Mouse (Mus musculus) G1E (cell line): ENCODE data around the gene Cyth1. TPM values are rescaled to one million over a fixed set of nuclear protein-coding genes. Genes with fewer than 3 reads are reported as not detected.
A peak's percentile ranks its signal among the peaks of the same experiment; 100 is the strongest.

Source experiments
- ATAC-seq: 2 replicates; pipeline ENCODE4 v1.8.0; 2016; ENCODE audit warnings: mild to moderate bottlenecking; ENCODE audit not compliant: insufficient number of reproducible peaks, poor library complexity, low FRiP score, severe bottlenecking; ENCODE audit errors: extremely low read depth
- DNase-seq: peaks from one replicate; pipeline ENCODE4 v3.0.0; 2012; ENCODE audit warnings: low spot score
- H3K27me3 ChIP-seq: 2 replicates; pipeline ENCODE4 v1.6.1; 2012; ENCODE audit warnings: mild to moderate bottlenecking, low read length, inconsistent platforms; ENCODE audit not compliant: insufficient read depth
- H3K36me3 ChIP-seq: replicated peaks from 2 replicates; pipeline ENCODE3; 2012; ENCODE audit warnings: mild to moderate bottlenecking, inconsistent platforms
- H3K4me1 ChIP-seq: 2 replicates; pipeline ENCODE4 v1.6.1; 2012; ENCODE audit warnings: low read depth, low read length, inconsistent platforms, mixed read lengths; ENCODE audit not compliant: insufficient read depth
- H3K4me3 ChIP-seq: 2 replicates; pipeline ENCODE4 v1.5.1; 2012; ENCODE audit warnings: low read depth, mild to moderate bottlenecking, inconsistent platforms, low read length, moderate library complexity, mixed read lengths
- H3K9me3 ChIP-seq: replicated peaks from 2 replicates; pipeline ENCODE4 v1.6.1; 2012; ENCODE audit warnings: inconsistent platforms
- CTCF ChIP-seq: IDR thresholded peaks from 2 replicates; pipeline ENCODE4 v1.5.1; 2012; ENCODE audit warnings: low read depth, low read length, inconsistent platforms, mixed read lengths
- GATA1 ChIP-seq: IDR thresholded peaks from 2 replicates; pipeline ENCODE4 v1.6.1; 2012; ENCODE audit warnings: borderline replicate concordance, low read length, inconsistent platforms, mixed read lengths
- GATA2 ChIP-seq: IDR thresholded peaks from 2 replicates; pipeline ENCODE4 v1.6.1; 2012; ENCODE audit warnings: low read depth, low read length, inconsistent platforms, borderline replicate concordance
- POLR2AphosphoS5 ChIP-seq: IDR thresholded peaks from 2 replicates; pipeline ENCODE4 v1.6.1; 2012; ENCODE audit warnings: low read depth, low read length, inconsistent platforms; ENCODE audit not compliant: insufficient replicate concordance
- TAL1 ChIP-seq: conservative IDR thresholded peaks from 2 replicates; pipeline ENCODE4 v1.6.1; 2012; ENCODE audit warnings: low read depth, low read length, inconsistent platforms, mixed read lengths
- polyA plus RNA-seq: library from polyadenylated mRNA; stranded (reverse); fragments of >175 nt; gene quantifications from 2 replicates; pipeline ENCODE4 v1.2.3, GENCODE M21; 2012
- total RNA-seq, 2 experiments: library from RNA; stranded (forward) in 1 of 2; stranded (reverse) in 1 of 2; fragments of 200-1000 nt in 1 of 2; fragments of >200 nt in 1 of 2; fragmentation: Nextera tagmentation in 1 of 2; gene quantifications; 2 replicates each; pipeline ENCODE4 v1.2.3; 2014 to 2017

Gene Cyth1
- total and polyA plus RNA-seq, 3 experiments: 3.1 to 7.1 (median 4.0) TPM

GRCm38 (mm10) chr11:118222351-118222885 lies 26.0 kb downstream of the Cyth1 start:
- H3K4me3 ChIP-seq: no peak overlapping the region
- H3K36me3 ChIP-seq: no peaks in the 10 kb centered on the region
- H3K9me3 ChIP-seq: no peaks in the 10 kb centered on the region
- TF ChIP-seq POLR2AphosphoS5 (no peak), CTCF (no peak), GATA1 (no peak), GATA2 (no peak), TAL1 (no peak)
- H3K27me3 ChIP-seq: peaks cover 8% of the 10 kb centered on the region; the same call in 1 of the 2 replicates
- no peak for DNase-seq
- ATAC-seq: no peak
- H3K4me1 ChIP-seq: no peaks in the 10 kb centered on the region

DNA sequence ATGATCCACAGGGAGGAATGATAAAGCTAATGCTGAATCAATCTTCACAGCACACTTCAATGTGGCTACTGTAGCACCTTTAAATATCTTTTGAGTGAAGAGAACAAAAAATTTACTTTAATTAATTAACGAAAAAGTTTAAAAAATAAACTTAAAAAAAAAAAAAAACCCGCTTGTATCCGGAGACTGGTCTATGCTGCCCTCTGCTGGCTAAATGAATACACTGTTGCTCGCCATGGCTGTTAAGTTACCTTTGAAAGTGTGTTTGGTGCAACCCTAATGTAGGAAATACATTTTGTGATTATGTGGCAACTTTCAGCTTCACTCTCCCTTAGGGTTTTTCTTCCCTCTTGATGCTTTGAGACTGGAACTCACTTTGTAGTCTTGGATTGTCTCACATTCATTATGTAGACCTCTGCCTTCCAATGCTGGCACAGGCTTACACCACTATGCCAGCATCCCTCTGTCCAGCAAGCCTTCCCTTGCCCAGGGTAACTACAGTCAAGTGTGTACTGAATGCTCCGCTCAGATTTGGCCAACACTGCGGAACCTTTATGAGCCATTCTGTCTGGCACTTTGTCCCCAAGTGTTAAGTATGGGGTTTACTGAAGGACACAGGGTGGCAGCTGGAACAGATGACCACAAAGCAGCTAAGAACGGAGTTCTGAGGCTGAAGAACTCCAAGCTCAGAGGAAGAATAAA lies 27.7 kb downstream of the Cyth1 start:
- TF ChIP-seq GATA2: no peak
- peak; percentile 37; the same call in 1 of the 2 replicates for TF ChIP-seq CTCF

DNA sequence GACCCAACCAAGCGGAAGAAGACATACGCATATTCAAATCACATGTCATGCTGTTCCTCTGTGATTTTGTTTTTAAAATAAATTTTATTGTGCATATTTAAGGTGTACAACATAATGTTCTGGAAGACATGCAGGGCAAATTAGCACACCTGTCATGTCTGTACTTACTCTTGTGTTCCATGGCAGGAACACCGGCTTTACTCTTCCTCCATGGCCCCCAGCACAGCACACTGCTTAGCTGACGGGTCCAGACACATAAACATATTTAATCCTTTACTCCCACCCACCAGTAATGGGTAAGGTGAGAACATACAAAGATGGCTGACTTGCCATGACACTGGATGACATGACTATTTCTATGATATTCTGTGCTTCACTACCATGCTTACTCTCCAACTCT lies 29.3 kb downstream of the Cyth1 start:
- no peaks in the 10 kb centered on the region for H3K4me1 ChIP-seq
- DNase-seq (no peak), ATAC-seq (no peak)
- H3K9me3 ChIP-seq: no peaks in the 10 kb centered on the region
- no peak overlapping the region for H3K4me3 ChIP-seq
- no peaks in the 10 kb centered on the region for H3K36me3 ChIP-seq
- no peak for TF ChIP-seq TAL1
- TF ChIP-seq GATA2: no peak
- no peak for TF ChIP-seq CTCF
- TF ChIP-seq GATA1: no peak
- TF ChIP-seq POLR2AphosphoS5: no peak
- peaks cover 16% of the 10 kb centered on the region for H3K27me3 ChIP-seq

More for the DNA sequence above, 27.7 kb downstream of the Cyth1 start:
- ATAC-seq: no peak
- Histone ChIP-seq H3K4me3 (no peak overlapping the region), H3K27me3 (peaks cover 14% of the 10 kb centered on the region), H3K36me3 (no peaks in the 10 kb centered on the region), H3K9me3 (no peaks in the 10 kb centered on the region), H3K4me1 (no peaks in the 10 kb centered on the region)
- DNase-seq: peak; percentile 13

- ATAC-seq: no peak
Observed at GRCm38 (mm10) chr11:118216468-118216867, 31.9 kb downstream of the Cyth1 start.

GRCm38 (mm10) chr11:118215928-118216458 lies 32.4 kb downstream of the Cyth1 start:
- TF ChIP-seq GATA2 (no peak), POLR2AphosphoS5 (no peak), TAL1 (no peak), CTCF (no peak), GATA1 (no peak)

More at GRCm38 (mm10) chr11:118216468-118216867, 31.9 kb downstream of the Cyth1 start:
- TF ChIP-seq TAL1 (no peak), GATA1 (no peak), CTCF (no peak), POLR2AphosphoS5 (no peak), GATA2 (no peak)
- DNase-seq: no peak
- Histone ChIP-seq H3K4me3 (no peak overlapping the region), H3K9me3 (no peaks in the 10 kb centered on the region), H3K27me3 (peaks cover 27% of the 10 kb centered on the region), H3K36me3 (no peaks in the 10 kb centered on the region), H3K4me1 (0 out of 2 replicates have a peak, but pooled peaks cover 6% of the 10 kb centered on the region)

GRCm38 (mm10) chr11:118212636-118213112 lies 35.7 kb downstream of the Cyth1 start:
- 0 out of 2 replicates have a peak, but pooled peaks cover 6% of the 10 kb centered on the region for H3K4me1 ChIP-seq
- H3K9me3 ChIP-seq: no peaks in the 10 kb centered on the region
- no peak for DNase-seq
- peaks cover 35% of the 10 kb centered on the region for H3K27me3 ChIP-seq
- no peak for ATAC-seq
- no peaks in the 10 kb centered on the region for H3K36me3 ChIP-seq
- no peak overlapping the region for H3K4me3 ChIP-seq
- TF ChIP-seq GATA2 (no peak), CTCF (no peak), GATA1 (no peak), TAL1 (no peak), POLR2AphosphoS5 (no peak)

More at GRCm38 (mm10) chr11:118215928-118216458, 32.4 kb downstream of the Cyth1 start:
- Histone ChIP-seq H3K36me3 (no peaks in the 10 kb centered on the region), H3K4me3 (no peak overlapping the region), H3K4me1 (0 out of 2 replicates have a peak, but pooled peaks cover 6% of the 10 kb centered on the region), H3K9me3 (no peaks in the 10 kb centered on the region), H3K27me3 (peaks cover 31% of the 10 kb centered on the region)
- ATAC-seq: no peak
- no peak for DNase-seq
